Mouse (Mus musculus) heart, postnatal 0 days (tissue): Measurements from ENCODE around the gene Nfyb.

Experiments
- CTCF ChIP-seq: IDR thresholded peaks from 2 replicates; pipeline ENCODE4 v1.5.1; 2016; ENCODE audit warnings: antibody characterized with exemption, control low read depth, low read depth
- EP300 ChIP-seq: IDR thresholded peaks from 2 replicates; pipeline ENCODE4 v1.6.1; 2016; ENCODE audit warnings: antibody characterized with exemption, low read depth

DNA sequence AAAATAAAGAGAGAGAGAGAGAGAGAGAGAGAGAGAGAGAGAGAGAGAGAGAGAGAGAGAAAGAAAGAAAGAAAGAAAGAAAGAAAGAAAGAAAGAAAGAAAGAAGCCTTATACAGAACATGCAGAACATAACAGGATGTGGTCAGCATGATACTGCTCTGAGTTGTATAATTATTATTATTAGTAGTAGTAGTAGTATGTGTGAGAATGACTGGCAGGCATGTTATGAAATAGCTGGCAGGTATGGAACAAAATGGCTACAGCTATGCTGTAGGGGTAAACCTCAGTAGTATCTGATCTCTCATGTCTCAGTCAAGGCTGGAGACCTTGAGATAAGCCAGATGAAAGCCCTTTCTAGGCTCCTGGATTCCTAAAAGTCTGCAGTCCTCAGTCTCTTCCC lies 25.2 kb upstream of the Nfyb start:
- TF ChIP-seq CTCF = no peak
- TF ChIP-seq EP300 = no peak
